Mouse (Mus musculus) heart, adult 2 months (tissue): ENCODE results near the gene Dera.

Experiments
- EP300 ChIP-seq: fragments of 200-500 bp; IDR thresholded peaks from 2 replicates; pipeline ENCODE4 v1.6.1; 2011; ENCODE audit warnings: low read depth, low read length, control low read depth; ENCODE audit not compliant: insufficient read depth
- POLR2A ChIP-seq: fragments of 200-500 bp; IDR thresholded peaks from 2 replicates; pipeline ENCODE4 v1.6.1; 2011; ENCODE audit warnings: mild to moderate bottlenecking, low read depth, low read length, control low read depth; ENCODE audit not compliant: insufficient read depth

GRCm38 (mm10) chr6:137788976-137789590 is 34.7 kb downstream of the Dera start:
- TF ChIP-seq EP300 (no peak), POLR2A (no peak)
